Comparison of ENCODE assay signal across 8 mouse cellular contexts in the genomic region with DNA sequence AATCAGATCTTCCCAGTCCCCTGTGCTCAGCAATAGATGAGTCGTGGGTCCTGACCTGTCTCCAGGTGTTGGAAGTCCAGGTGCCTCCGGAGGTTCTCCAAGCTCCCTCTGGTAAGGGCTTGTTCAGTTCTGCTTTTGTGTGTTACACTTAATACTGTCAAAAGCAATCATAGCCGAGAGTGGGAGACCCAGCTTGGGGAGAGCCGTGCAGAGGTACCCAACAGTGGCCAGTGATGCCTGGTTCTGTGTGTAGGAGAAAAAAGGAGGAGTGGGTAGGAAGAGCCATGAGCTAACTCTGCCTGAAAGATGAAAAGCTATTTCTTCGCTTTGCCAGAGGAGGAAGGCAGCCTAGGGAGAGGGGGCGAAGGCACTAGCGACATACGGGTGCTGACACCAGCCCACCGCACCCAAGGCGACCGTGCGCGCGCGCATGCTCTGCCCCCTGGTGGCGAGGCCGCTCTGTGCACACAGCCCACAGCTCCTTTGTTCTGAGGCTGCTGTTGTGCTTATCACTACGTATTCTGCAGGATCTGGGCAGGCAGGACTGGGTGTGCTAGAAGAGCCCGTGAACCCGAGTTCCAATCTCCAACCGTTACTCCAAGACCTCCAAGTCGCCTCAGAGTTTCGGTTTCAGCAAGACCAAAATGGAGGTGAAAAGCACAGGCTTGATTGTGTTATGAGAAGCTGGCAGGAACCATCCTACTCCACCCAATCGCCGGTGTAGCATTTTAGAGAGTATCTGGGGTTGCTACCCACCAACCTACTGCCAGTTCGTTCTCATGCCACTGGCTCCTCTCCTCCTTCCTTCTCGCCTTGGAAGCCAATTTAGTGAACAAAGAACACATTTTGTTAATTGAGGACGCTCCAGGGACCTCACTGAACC. TPM values are rescaled to one million over a fixed set of nuclear protein-coding genes. Genes with fewer than 3 reads are reported as not detected.
DNase-seq lines count a peak whose midpoint lies in the region; ATAC-seq and TF ChIP-seq lines count a peak whose summit lies in the region.

No protein-coding gene starts in this region.

- no peak overlapping the region for H3K9ac ChIP-seq in heart, postnatal 0 days (replicated peaks; ENCODE audit: low read depth, low read length)
- no peak overlapping the region for H3K9ac ChIP-seq in liver, embryonic 14.5 days (replicated peaks)
- peak overlapping the region; percentile 58 for H3K9ac ChIP-seq in neural tube, embryonic 12.5 days
- peak overlapping the region; percentile 68 for H3K9ac ChIP-seq in stomach, embryonic 16.5 days (ENCODE audit: low read length)

- H3K4me2 ChIP-seq in heart, postnatal 0 days (ENCODE audit: low read depth, low read length): peak overlapping the region; percentile 55
- peak overlapping the region; percentile 25; the same call in 1 of the 2 replicates for H3K4me2 ChIP-seq in liver, embryonic 14.5 days (ENCODE audit: low read depth)
- peak overlapping the region; percentile 60 for H3K4me2 ChIP-seq in neural tube, embryonic 12.5 days (replicated peaks)
- H3K4me2 ChIP-seq in stomach, embryonic 16.5 days (ENCODE audit: low read depth, low read length): peak overlapping the region; percentile 58

- peaks cover 41% of the 10 kb centered on the region for H3K4me1 ChIP-seq in forebrain, embryonic 10.5 days
- peaks cover 4% of the 10 kb centered on the region; the same call in 1 of the 2 replicates for H3K4me1 ChIP-seq in heart, postnatal 0 days (ENCODE audit: control insufficient read depth, insufficient read depth)
- H3K4me1 ChIP-seq in liver, embryonic 14.5 days (replicated peaks; ENCODE audit: control insufficient read depth in 2 of 2, insufficient read depth in 2 of 2, low read length in 1 of 2): no peaks in the 10 kb centered on the region
- H3K4me1 ChIP-seq in neural tube, embryonic 12.5 days: peaks cover 10% of the 10 kb centered on the region
- H3K4me1 ChIP-seq in stomach, embryonic 16.5 days (ENCODE audit: control insufficient read depth, insufficient read depth, low read length): peaks cover 4% of the 10 kb centered on the region; the same call in 1 of the 2 replicates

- H3K4me3 ChIP-seq in forebrain, embryonic 10.5 days: peak overlapping the region; percentile 49
- H3K4me3 ChIP-seq in heart, postnatal 0 days (ENCODE audit: low read depth, low read length): peak overlapping the region; percentile 29; the same call in 1 of the 2 replicates
- no peak overlapping the region for H3K4me3 ChIP-seq in liver, embryonic 14.5 days (ENCODE audit: insufficient read depth in 1 of 2, low read depth in 2 of 2, low read length in 2 of 2)
- H3K4me3 ChIP-seq in neural tube, embryonic 12.5 days: peak overlapping the region; percentile 5; the same call in 1 of the 2 replicates
- H3K4me3 ChIP-seq in stomach, embryonic 16.5 days (replicated peaks; ENCODE audit: low read length): peak overlapping the region; percentile 34

- peaks cover 31% of the 10 kb centered on the region for H3K27me3 ChIP-seq in forebrain, embryonic 10.5 days (ENCODE audit: poor library complexity, severe bottlenecking)
- peaks cover 22% of the 10 kb centered on the region for H3K27me3 ChIP-seq in heart, postnatal 0 days (ENCODE audit: control insufficient read depth, insufficient read depth, low read length)
- peaks cover 5% of the 10 kb centered on the region for H3K27me3 ChIP-seq in liver, embryonic 14.5 days (ENCODE audit: control insufficient read depth, insufficient read depth, low read length)
- H3K27me3 ChIP-seq in neural tube, embryonic 12.5 days (replicated peaks): no peaks in the 10 kb centered on the region
- H3K27me3 ChIP-seq in stomach, embryonic 16.5 days (ENCODE audit: control insufficient read depth, insufficient read depth, low read length): no peaks in the 10 kb centered on the region

- peak; percentile 77 to 86 for DNase-seq in CD8-positive naive resting alpha-beta T cell, adult 2 months (ENCODE audit: low read depth in 2 of 2, low spot score in 2 of 2)
- DNase-seq in brain, embryonic 18.5 days (ENCODE audit: low read depth, low spot score): peak; percentile 78
- peak; percentile 87 for DNase-seq in forebrain, embryonic 10.5 days (ENCODE audit: extremely low spot score, low spot score)
- peak; percentile 29 for DNase-seq in heart, postnatal 0 days (ENCODE audit: low spot score)
- DNase-seq in kidney, postnatal 36 days: peak; percentile 54 to 87
- peak in 1 of 3 experiments; percentile 20 for DNase-seq in liver, embryonic 14.5 days (ENCODE audit: low read depth in 3 of 3, low spot score in 3 of 3)

- TF ChIP-seq EP300 in heart, postnatal 0 days (IDR thresholded peaks at IDR 0.05; ENCODE audit: low read depth): no peak
- TF ChIP-seq EP300 in liver, embryonic 14.5 days (IDR thresholded peaks at IDR 0.05; ENCODE audit: low read depth): no peak

- TF ChIP-seq CTCF in heart, postnatal 0 days (IDR thresholded peaks at IDR 0.05; ENCODE audit: low read depth): peak; percentile 92
- TF ChIP-seq CTCF in liver, embryonic 14.5 days (IDR thresholded peaks at IDR 0.05; ENCODE audit: low read depth): peak; percentile 96

- H3K36me3 ChIP-seq in forebrain, embryonic 10.5 days (replicated peaks): no peaks in the 10 kb centered on the region
- no peaks in the 10 kb centered on the region for H3K36me3 ChIP-seq in heart, postnatal 0 days (replicated peaks; ENCODE audit: control insufficient read depth, insufficient read depth, low read length)
- no peaks in the 10 kb centered on the region for H3K36me3 ChIP-seq in liver, embryonic 14.5 days (replicated peaks; ENCODE audit: control insufficient read depth, insufficient read depth, low read depth)
- no peaks in the 10 kb centered on the region for H3K36me3 ChIP-seq in neural tube, embryonic 12.5 days
- no peaks in the 10 kb centered on the region for H3K36me3 ChIP-seq in stomach, embryonic 16.5 days (ENCODE audit: control insufficient read depth, insufficient read depth, low read length)

- WGBS in forebrain, embryonic 10.5 days: 15% methylated on average over 28 of the region's 28 CpGs
- 13% methylated on average over 28 of the region's 28 CpGs for WGBS in heart, postnatal 0 days
- WGBS in liver, embryonic 14.5 days (ENCODE audit: insufficient replicate concordance): 13% methylated on average over 28 of the region's 28 CpGs
- 14% methylated on average over 28 of the region's 28 CpGs for WGBS in neural tube, embryonic 12.5 days
- WGBS in stomach, embryonic 16.5 days: 13% methylated on average over 28 of the region's 28 CpGs

- peak; percentile 83 for ATAC-seq in heart, postnatal 0 days (ENCODE audit: insufficient read depth, low read depth)
- no peak for ATAC-seq in liver, embryonic 14.5 days (ENCODE audit: insufficient read depth)
- peak; percentile 91 for ATAC-seq in neural tube, embryonic 12.5 days (ENCODE audit: low FRiP score, low read depth)
- ATAC-seq in stomach, embryonic 16.5 days (ENCODE audit: insufficient read depth, low FRiP score): peak; percentile 85

- H3K27ac ChIP-seq in forebrain, embryonic 10.5 days: peak overlapping the region; percentile 85
- no peak overlapping the region for H3K27ac ChIP-seq in heart, postnatal 0 days (ENCODE audit: low read depth)
- no peak overlapping the region for H3K27ac ChIP-seq in liver, embryonic 14.5 days
- H3K27ac ChIP-seq in neural tube, embryonic 12.5 days: 0 out of 2 replicates have a peak overlapping the region, but pooled peaks have one; percentile 53
- no peak overlapping the region for H3K27ac ChIP-seq in stomach, embryonic 16.5 days (ENCODE audit: low read length)

- 0 out of 2 replicates have a peak, but pooled peaks cover 4% of the 10 kb centered on the region for H3K9me3 ChIP-seq in forebrain, embryonic 10.5 days
- no peaks in the 10 kb centered on the region for H3K9me3 ChIP-seq in heart, postnatal 0 days (replicated peaks; ENCODE audit: control insufficient read depth, low read length)
- H3K9me3 ChIP-seq in liver, embryonic 14.5 days (ENCODE audit: control insufficient read depth, low read length): no peaks in the 10 kb centered on the region
- H3K9me3 ChIP-seq in neural tube, embryonic 12.5 days: no peaks in the 10 kb centered on the region
- H3K9me3 ChIP-seq in stomach, embryonic 16.5 days (replicated peaks; ENCODE audit: control insufficient read depth, low read length): no peaks in the 10 kb centered on the region

RNA-seq across cellular contexts. Expression of a gene that starts 37.9 kb away (rescaled TPM):
- not detected in 2 replicates for polyA plus RNA-seq in forebrain, embryonic 10.5 days (2016; fragmentation: Nextera tagmentation; extraction: Ambion mirVana)
- not detected in 2 replicates for total RNA-seq in heart, postnatal 0 days (2014; rRNA removed; ENCODE audit: low replicate concordance)
- polyA plus RNA-seq in heart, postnatal 0 days (2015; fragmentation: Nextera tagmentation; extraction: Ambion mirVana): 0.03 and 0.14 TPM in 2 replicates
- 0.11 and 0.16 TPM in 2 replicates for polyA plus RNA-seq in liver, embryonic 14.5 days (2012; rRNA removed)
- polyA plus RNA-seq in liver, embryonic 14.5 days (2014; fragmentation: Nextera tagmentation; extraction: Ambion mirVana): 0.08 and 0.18 TPM in 2 replicates
- 0.08 TPM in 1 of 2 replicates, not detected in the other for polyA plus RNA-seq in neural tube, embryonic 12.5 days (2016; fragmentation: Nextera tagmentation; extraction: Ambion mirVana)
- polyA plus RNA-seq in stomach, embryonic 16.5 days (2015; fragmentation: Nextera tagmentation; extraction: Ambion mirVana): 0.07 and 0.09 TPM in 2 replicates

RNA-seq across cellular contexts. Expression of a gene that starts 43.1 kb away (rescaled TPM):
- 118 and 120 TPM in 2 replicates for polyA plus RNA-seq in forebrain, embryonic 10.5 days (2016; fragmentation: Nextera tagmentation; extraction: Ambion mirVana)
- 12.9 and 16.1 TPM in 2 replicates for total RNA-seq in heart, postnatal 0 days (2014; rRNA removed; ENCODE audit: low replicate concordance)
- polyA plus RNA-seq in heart, postnatal 0 days (2015; fragmentation: Nextera tagmentation; extraction: Ambion mirVana): 27.1 and 28.0 TPM in 2 replicates
- 56.8 and 67.9 TPM in 2 replicates for polyA plus RNA-seq in liver, embryonic 14.5 days (2012; rRNA removed)
- polyA plus RNA-seq in liver, embryonic 14.5 days (2014; fragmentation: Nextera tagmentation; extraction: Ambion mirVana): 93.1 and 111 TPM in 2 replicates
- 52.8 and 59.3 TPM in 2 replicates for polyA plus RNA-seq in neural tube, embryonic 12.5 days (2016; fragmentation: Nextera tagmentation; extraction: Ambion mirVana)
- 44.9 and 47.5 TPM in 2 replicates for polyA plus RNA-seq in stomach, embryonic 16.5 days (2015; fragmentation: Nextera tagmentation; extraction: Ambion mirVana)

RNA-seq across cellular contexts. Expression of a gene that starts 59.9 kb away (rescaled TPM):
- polyA plus RNA-seq in forebrain, embryonic 10.5 days (2016; fragmentation: Nextera tagmentation; extraction: Ambion mirVana): 21.9 and 22.9 TPM in 2 replicates
- total RNA-seq in heart, postnatal 0 days (2014; rRNA removed; ENCODE audit: low replicate concordance): 68.9 and 69.2 TPM in 2 replicates
- polyA plus RNA-seq in heart, postnatal 0 days (2015; fragmentation: Nextera tagmentation; extraction: Ambion mirVana): 21.9 and 25.2 TPM in 2 replicates
- 5.8 and 6.2 TPM in 2 replicates for polyA plus RNA-seq in liver, embryonic 14.5 days (2012; rRNA removed)
- polyA plus RNA-seq in liver, embryonic 14.5 days (2014; fragmentation: Nextera tagmentation; extraction: Ambion mirVana): 3.0 and 4.4 TPM in 2 replicates
- 26.4 and 32.9 TPM in 2 replicates for polyA plus RNA-seq in neural tube, embryonic 12.5 days (2016; fragmentation: Nextera tagmentation; extraction: Ambion mirVana)
- polyA plus RNA-seq in stomach, embryonic 16.5 days (2015; fragmentation: Nextera tagmentation; extraction: Ambion mirVana): 57.4 and 67.7 TPM in 2 replicates

Comparison
In these comparisons a context has a peak if more than half of its experiments do, and no peak if none do; other contexts are left out.
1. H3K27ac ChIP-seq: peak in forebrain, embryonic 10.5 days (single experiment) and neural tube, embryonic 12.5 days (single experiment); none in heart, postnatal 0 days (single experiment), liver, embryonic 14.5 days (single experiment) and stomach, embryonic 16.5 days (single experiment).
2. H3K4me3 ChIP-seq: peak in forebrain, embryonic 10.5 days (single experiment), heart, postnatal 0 days (single experiment), neural tube, embryonic 12.5 days (single experiment) and stomach, embryonic 16.5 days (single experiment); none in liver, embryonic 14.5 days (0 of 2).
3. H3K9ac ChIP-seq: peak in neural tube, embryonic 12.5 days (single experiment) and stomach, embryonic 16.5 days (single experiment); none in heart, postnatal 0 days (single experiment) and liver, embryonic 14.5 days (single experiment).
4. Peak in every context shown above with its lines, with median percentiles within 50 percentile points of each other: H3K4me2 ChIP-seq.